Mouse (Mus musculus) A20 (cell line): ENCODE measurements around the gene Phf11c.
"Not testable (repeated sequence)": the region's sequence is repeated elsewhere in the genome, so short reads cannot be mapped to it uniquely, and the experiment has no call there.

ENCODE experiments used
- DNase-seq: peaks from one replicate; pipeline ENCODE4 v3.0.0-alpha.2; 2011; ENCODE audit warnings: low read depth, low spot score

Gene Phf11c

DNA sequence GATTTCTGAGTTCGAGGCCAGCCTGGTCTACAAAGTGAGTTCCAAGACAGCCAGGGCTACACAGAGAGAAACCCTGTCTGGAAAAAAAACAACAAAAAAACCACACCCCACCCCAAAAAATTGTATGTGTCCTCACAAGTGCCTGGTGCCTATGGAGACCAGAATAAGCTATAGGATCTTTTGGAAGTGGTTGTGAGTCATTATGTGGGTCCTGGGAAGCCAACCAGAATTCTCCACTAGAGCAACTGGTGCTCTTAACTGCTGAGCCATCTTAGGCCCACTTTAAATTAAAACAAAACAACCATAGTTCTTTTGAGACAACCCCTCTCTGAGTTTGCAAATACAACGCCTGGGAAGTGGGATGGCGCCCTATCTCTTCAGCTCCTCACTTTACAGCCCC, at the start of gene Phf11c:
TSS of gene Phf11c (minus strand) at position 101 of the 400 bp plus-strand sequence.
- no peak for DNase-seq

DNA sequence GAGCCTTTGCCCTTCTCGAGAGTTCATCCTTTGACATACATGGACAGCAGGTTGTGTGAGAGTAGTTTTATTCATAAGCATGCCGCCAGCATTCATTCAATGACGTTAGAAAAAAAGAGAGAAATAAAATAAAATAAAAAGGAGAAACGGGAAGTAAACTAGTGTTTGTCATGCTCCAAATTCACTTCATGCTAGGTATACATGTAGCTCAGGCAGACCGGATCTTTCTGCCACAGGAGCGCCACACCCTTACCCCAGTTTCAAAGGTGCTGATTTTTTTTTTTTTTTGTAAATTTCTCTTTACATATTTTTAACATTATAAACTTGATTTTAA, 46.3 kb upstream of the Phf11c start:
- DNase-seq = peak; percentile 78

DNA sequence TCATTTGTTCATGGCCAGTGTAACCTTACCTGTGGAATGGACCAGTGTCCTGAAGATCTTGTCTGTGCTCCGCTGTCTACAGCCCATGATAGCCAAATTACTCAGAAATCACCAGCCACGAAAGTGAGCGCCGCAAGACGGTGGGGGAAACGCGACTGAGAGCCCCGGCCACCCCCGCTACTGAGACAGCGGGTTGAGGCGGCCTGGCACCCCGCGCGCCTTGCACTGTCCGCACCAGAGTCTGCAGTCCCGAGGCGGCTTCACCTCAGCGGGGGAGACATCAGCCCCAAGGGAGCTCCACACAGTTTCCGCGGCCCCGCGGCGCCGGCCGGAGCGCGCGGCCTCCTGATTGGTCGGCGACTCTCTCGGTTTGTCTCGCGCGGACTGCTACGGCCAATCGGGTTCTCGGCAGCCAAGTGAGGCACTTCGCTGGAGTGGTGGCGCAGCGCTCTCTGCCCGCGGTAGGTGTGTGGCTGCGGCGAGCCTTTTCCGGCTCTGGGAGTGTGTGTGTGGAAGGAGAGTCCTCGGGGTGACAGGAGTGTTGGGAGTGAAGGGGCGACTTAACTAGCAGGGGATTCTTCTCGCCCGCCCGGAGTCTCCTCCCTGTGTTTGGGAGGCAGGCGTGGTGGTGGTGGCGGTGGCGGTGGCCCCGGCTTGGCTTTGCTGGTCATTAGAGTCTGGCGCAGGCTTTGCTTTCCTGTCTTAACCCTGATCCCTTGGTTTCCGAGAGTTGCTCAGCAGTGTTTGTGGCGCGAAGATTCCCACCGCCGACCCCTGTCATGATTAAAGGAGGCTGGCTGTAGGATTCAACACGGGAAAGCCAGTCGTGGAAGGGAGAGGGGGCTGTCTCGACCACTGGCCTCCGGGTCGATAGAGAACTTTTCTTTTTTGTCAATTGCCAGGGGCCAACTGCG, 45.6 kb upstream of the Phf11c start, which contains the start of the genes Setdb2 and Cab39l:
TSS of gene Setdb2 (minus strand) at position 327 of the 914 bp plus-strand sequence.
TSS of gene Cab39l (plus strand) at position 415 of the 914 bp plus-strand sequence.
- DNase-seq = peak; percentile 97

DNA sequence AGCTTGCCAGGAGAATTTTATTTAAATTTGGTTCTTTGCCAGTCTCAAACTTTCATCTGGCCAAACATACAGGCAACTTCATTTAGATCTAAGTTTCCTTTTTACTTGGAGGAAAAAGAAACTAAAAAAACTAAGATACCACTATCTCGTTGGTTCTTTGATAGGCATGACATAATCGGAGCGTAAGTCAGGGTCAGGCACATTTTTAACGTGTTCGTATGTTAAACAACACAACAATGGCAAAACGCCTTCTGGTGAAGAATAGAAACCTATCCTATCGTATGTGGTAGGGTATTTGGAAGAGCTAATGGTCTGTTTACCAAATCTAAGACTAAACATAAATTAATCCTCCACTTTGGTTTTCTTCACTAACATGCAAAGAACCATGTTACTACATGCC, 44.9 kb upstream of the Phf11c start:
- DNase-seq = peak; percentile 69

DNA sequence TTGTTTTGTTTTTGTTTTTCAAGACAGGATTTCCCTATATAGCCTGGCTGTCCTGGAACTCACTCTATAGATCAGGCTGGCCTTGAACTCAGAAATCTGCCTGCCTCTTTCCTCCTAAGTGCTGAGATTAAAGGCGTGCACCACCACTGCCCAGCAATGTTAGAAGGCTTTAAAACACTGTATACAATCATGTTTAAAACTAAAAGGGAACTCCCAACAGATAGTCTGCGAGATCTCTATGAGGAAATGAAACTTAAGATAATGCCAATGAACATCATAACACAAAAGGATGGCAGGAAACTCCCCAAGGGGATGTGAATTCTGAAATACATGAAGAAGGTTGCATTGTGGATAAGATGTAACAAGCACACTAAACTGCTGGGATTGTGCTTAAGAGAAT, 43.3 kb upstream of the Phf11c start:
- peak; percentile 86 for DNase-seq

DNA sequence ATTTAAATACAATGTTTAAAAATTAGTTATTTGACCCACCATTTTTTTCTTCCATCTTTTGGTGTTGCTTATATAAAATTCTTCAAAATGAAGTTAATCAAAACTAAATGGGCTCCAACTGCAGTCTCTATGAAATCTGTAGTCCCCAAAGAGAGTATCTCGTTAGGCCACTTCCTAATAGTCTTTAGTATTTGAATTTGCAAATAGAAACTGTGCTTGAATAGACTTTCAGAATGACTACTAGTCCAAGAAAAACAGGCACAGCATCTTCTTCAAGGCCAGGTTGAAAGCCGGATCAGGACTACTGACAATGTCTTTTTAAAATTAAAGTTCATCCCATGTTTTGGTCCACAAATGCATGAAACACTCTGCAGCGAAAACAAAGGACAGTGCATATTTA, 42.2 kb upstream of the Phf11c start:
- DNase-seq = peak; percentile 14

DNA sequence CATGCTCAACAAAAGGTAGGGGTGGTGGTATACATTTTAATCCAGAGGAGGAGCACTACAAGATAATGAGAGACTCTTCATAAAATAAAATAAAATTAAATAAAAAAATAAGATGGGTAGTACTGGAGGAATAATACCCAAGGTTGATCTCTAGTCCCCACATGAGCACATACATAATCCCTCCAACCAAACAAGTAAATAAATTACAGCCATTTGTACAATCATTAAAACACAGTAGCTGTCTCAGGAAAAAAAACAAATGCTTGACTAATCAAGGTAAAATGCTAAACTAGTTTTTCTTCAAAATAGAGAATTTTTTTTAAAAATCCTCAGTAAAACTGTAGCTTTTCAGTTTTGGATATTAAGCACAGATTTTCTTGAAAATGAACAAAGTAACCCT, 40.0 kb upstream of the Phf11c start:
- no peak for DNase-seq

DNA sequence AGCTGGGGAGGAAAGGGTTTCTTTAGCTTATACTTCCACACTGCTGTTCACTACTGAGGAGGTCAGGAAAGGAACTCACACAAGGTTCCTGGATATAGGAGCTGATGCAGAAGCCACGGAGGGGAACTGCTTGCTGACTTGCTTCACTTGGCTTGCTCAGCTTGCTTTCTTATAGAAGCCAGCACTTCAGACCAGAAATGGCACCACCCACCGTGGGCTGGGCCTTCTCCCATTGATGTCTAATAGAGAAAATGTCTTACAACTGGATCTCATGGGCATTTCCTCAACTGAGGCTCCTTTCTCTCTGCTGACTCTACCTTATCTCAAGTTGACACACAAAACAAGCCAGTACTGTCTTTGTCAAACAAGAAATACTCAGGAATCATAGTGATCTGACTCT, 38.7 kb upstream of the Phf11c start:
- no peak for DNase-seq

DNA sequence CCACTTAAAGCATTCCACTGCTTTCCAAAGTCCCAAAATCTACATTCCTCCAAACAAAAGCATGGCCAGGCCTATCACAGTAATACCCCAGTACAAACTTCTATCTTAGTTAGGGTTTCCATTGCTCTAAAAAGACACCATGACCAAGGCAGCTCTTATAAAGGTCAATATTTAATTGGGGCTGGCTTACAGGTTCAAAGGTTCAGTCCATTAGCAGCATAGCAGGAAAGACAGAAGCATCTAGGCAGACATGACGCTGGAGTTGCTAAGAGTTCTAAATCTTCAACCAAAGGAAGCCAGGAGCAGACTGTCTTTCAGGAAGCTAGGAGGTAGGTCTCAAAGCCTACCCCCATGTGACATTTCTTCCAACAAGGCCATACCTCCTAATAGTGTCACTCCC, 35.4 kb upstream of the Phf11c start:
- DNase-seq = no peak

DNA sequence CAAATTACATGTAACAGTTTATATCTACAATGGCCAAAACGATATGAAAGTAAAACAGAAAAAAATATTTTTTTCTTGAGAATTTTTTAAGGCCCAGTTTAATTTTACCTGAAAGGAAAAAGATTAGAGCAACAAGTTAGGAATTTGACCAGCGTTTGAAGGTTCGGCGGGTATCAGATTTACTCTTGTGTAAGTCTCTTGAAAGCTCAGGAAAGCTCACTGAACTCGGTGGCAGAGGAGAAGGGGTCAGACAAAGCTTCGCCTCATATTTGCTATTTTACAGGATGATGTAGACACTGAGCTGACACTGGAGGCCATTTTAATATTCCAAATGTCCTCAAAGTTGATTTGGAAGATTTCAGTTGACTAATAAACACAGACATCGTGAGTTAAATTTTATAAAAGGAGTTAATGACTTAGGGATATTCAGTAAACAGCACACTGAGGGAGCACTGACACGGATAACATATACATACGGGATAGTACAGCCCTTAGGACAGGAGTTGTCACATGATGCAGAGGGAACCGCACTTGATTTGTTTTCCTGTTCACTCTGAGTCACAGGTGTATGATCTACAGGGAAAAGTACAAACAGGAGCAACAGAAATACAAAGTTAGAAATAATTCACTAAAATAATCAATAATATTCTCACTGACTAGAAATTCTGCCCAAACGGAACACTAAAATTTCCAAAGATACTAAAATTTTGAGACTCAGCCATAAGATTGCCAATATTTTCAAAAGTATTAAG, 27.9 kb upstream of the Phf11c start:
- DNase-seq = no peak

DNA sequence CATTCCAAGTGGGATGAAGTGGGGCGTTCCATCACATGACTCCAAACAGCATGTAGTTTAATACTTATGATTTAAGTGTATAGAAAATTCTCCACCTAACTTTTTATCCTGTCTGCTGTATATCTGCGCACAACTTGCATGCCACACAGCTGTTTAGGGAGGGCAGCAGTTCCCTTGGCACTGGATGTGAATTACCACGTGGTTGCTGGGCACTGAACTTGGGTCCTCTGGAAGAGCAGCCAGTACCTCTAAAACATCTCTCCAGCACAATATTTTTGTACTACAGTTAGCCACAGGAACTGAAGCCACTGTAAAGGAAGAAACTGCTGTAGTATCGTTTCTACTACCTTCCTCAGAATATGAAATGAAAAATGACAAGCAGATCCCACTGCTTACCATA, 23.0 kb upstream of the Phf11c start:
- DNase-seq = no peak

DNA sequence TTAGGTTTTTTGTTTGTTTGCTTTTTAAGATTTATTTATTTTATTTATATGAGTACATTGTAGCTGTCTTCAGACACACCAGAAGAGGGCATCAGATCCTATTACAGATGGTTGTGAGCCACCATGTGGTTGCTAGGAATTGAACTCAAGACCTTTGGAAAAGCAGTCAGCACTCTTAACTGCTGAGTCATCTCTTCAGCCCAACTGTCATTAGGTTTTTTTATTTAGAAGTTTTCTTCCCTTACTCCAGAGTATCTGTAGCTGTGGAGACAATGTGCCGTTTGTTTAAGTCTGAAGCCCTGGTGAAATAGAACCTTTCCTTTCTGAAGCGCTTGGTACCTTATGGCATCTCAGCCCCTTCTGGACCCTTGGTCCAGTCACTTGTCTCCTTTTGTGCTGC, 19.8 kb upstream of the Phf11c start:
- DNase-seq = not testable (repeated sequence)

DNA sequence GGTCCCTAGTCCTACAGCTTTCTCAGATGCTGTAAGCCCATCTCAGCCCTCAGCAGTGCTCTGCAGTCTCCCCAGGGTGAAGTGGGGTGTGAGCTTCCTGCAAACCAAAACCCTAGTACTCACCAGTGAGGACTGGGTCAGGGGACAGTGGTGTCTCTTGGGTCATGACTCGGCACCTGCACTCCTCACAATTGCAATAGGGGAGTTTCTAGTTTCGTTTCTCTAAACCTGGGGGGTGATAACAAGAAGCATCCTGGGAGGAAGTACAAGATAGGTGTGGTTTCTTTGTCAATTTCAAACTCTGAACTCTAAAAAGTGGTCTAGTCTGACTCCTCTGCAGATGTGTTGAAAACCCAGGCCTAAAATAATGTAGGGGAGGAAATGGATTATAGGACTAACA, 1.8 kb upstream of the Phf11c start:
- peak; percentile 92 for DNase-seq

DNA sequence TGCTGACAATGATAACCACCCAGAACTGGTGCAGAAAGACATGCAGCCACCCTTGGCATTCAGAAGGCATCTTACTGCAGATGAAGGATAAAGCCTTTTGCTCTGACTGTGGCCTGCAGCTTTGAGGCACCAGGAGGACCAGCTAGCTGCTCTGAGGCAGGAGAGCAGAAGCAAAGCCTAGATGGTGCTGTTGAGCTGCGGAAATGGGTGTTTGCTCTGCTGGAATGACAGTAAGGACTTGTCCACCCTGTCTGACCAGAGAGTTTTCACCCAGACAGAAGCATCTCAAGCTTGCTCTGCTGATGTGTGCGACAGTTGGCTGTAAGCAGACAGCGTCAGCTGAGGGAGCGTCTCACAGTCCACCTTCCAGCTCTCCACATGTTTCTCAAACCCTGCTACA, 5.0 kb downstream of the Phf11c start:
- not testable (repeated sequence) for DNase-seq

DNA sequence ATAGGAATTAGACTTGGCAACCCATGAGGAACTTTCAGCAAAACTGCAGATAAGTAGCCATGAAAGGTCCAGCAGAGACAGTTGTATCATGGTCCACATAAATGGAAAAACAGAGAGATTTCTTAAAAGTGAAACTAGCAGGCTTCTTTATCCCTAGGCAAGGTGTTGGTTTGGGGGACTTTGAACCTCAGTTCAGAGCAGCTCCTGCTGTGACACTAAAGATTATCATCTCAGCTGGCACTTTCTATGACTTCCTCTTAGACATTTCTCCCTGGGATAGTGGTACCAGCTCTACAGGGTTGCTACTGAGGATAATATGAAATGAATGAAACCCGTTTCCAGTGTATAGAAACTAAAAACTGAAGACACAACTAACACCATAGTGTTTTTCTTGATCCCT, 5.6 kb downstream of the Phf11c start:
- no peak for DNase-seq

DNA sequence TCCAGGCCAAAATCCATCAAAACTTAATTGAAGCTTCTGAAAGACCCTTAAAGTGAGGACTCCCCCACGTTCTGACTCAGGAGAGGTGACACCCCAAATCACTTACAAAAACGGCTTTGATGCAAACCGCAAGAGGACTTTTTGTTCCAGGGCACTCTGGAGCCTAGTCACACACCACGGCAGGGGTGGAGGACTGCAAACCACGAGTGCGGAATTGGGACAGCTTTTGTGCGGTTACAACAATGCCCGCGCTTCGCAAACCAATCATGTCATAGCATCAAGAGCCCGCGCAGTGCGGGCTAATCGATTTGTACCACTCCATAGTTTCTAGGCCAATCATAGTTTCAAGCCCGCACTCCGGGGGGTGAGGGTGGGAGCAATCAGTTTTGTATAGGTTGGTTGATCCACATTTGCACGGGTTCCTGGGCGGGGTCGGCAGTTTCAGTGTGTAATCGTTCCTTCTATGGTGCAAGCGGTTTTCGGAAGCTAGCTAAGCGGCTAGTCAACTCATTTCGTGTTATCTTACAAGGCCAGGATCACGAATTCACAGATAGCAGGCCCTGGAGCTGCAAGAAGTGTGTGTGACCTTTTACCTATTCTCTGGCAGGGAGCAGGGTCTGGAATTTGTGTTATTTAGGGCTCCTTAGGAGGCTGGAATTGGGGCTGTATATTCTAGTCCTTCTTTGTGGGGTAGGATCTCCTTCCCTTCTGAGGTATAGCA, 24.7 kb downstream of the Phf11c start:
- DNase-seq = no peak

DNA sequence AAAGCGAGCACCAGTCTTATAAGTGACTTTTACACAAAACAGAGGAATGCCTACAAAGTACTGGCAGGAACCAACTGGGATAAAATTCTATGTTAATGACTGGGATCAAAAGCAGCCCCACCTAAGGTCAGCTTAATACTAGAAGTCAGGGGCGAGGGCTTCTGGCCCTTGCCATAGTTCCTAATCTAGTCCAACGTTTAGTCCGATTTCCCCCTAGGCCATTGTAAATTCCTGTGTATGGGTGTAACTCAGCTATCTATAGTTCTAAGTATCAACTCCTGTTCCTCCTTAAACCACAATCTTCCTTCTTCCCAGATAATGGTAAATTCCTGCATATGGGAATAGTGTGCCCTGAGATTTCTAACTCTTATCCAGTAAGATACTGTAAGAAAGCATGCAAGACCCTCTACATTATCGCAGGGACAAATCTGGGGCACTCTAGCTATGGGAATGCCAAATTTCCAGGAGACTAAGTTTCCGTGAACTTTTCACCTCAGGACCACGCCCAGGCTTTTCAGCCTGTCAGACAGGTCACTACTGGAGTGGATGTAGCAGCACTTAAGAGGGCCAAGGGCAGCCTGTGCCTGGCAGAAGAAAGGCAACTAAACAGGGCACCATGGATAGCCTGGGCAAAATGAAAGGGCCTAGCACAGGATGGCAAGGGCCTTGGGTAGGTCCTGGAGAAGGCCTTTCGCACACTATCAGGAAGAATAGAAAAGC, 28.6 kb downstream of the Phf11c start:
- DNase-seq = no peak

DNA sequence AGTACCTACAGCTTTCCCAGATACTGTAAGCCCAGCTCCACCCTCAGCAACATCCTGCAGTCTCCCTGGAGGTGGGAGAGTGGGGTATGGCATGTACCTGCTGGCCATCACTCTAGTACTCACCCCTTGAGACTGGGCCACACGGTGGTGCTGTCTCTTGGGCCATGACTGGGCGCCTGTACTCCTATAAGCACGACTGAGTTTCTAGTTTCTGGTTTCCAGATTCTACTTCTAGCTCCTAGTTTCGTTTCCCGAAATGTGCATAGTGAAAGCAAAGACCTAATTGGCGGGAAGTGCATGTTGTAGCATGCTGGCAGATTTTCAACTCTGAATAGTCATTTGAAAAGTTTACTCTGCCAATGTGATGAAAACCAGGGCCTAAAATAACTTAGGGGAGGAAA, 29.9 kb downstream of the Phf11c start, which contains the start of gene Phf11d:
TSS of gene Phf11d (minus strand) at position 227 of the 401 bp plus-strand sequence.
- DNase-seq = peak; percentile 80

DNA sequence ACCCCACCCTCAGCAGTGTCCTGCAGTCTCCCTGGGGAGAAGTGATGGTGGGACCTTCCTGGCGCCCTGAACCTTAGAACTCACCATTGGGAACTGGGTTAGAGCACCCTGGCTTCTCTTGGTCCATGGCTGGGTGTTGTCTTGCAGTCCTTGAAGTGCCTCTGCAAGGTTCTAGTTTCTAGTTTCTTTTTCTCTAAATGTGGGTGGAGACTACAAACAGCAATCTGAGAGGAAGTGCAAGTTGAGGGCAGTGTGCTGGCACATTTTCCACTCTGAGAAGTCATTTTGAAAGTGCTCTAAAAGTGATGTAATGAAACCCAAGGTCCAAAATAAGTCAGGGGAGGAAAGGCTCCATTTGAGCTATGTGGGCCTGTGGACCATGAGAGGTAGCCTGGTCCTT, 54.0 kb downstream of the Phf11c start, which contains the start of gene Phf11b:
TSS of gene Phf11b (minus strand) at position 163 of the 400 bp plus-strand sequence.
- DNase-seq = peak; percentile 75

DNA sequence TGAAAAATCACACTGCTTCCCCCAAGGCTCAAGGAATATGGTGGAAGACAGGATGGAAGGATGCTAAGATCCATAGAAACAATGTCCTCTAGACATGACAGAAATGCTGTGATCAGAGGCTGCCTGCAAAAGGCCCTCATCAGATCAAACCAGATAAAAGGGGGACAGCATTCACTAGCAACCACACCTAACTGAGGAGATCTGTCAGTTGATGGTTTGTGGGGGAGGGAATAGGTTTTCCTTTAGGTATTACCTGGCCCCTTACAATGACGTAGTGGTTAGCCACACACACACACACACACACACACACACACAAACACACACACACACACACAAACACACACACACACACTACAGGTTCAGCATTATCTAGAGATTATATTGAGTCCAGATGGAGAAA, 55.6 kb downstream of the Phf11c start:
- DNase-seq = no peak

DNA sequence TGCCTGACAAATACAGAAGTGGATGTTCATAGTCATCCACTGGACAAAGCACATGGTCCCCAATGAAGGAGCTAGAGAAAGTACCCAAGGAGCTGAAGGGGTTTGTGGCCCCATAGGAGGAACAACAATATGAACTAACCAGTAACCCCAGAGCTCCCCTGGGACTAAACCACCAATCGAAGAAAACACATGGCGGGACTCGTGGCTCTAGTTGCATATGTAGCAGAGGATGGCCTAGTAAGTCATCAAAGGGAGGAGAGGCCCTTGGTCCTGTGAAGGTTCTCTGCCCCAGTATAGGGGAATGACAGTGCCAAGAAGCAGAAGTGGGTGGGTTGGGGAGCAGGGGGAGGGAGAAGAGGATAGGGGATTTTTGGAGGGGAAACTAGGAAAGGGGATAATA, 59.1 kb downstream of the Phf11c start:
- not testable (repeated sequence) for DNase-seq
